Mouse (Mus musculus) lung, postnatal 0 days (tissue): ENCODE measurements at regions not wholly inside any gene's neighbourhood (a gene's known extent, or its start where the extent isn't known, plus 50 kb on each side); places are given as distances from the start of the nearest gene placed in this dataset.

Experiments
- ATAC-seq: fragments of 200-750 bp; cut with Nextera tagmentation; 2 replicates; pipeline ENCODE4 v1.8.0; 2017; ENCODE audit warnings: moderate library complexity
- DNase-seq: peaks from one replicate; pipeline ENCODE4 v3.0.0-alpha.2; 2016; ENCODE audit warnings: low spot score
- H3K27ac ChIP-seq: fragments of 300-500 bp; sonication (generic); 2 replicates; pipeline ENCODE4 v1.5.1; 2014; ENCODE audit warnings: antibody characterized with exemption, mild to moderate bottlenecking, low read length, mixed read lengths
- H3K27me3 ChIP-seq: fragments of 300-500 bp; sonication (generic); replicated peaks from 2 replicates; pipeline ENCODE4 v1.6.1; 2014; ENCODE audit warnings: low read length, mixed read lengths; ENCODE audit not compliant: insufficient read depth
- H3K36me3 ChIP-seq: fragments of 300-500 bp; sonication (generic); 2 replicates; pipeline ENCODE4 v1.6.1; 2014; ENCODE audit warnings: low read length, mixed read lengths; ENCODE audit not compliant: insufficient read depth
- H3K4me1 ChIP-seq: fragments of 300-500 bp; sonication (generic); 2 replicates; pipeline ENCODE4 v1.6.1; 2014; ENCODE audit warnings: antibody characterized with exemption, low read depth, low read length, mixed read lengths; ENCODE audit not compliant: insufficient read depth
- H3K4me2 ChIP-seq: fragments of 300-500 bp; sonication (generic); replicated peaks from 2 replicates; pipeline ENCODE4 v1.6.1; 2014; ENCODE audit warnings: low read depth, mild to moderate bottlenecking, low read length, moderate library complexity, mixed read lengths
- H3K4me3 ChIP-seq: fragments of 300-500 bp; sonication (generic); 2 replicates; pipeline ENCODE4 v1.5.1; 2014; ENCODE audit warnings: low read depth, low read length
- H3K9ac ChIP-seq: fragments of 300-500 bp; sonication (generic); replicated peaks from 2 replicates; pipeline ENCODE4 v1.6.1; 2014; ENCODE audit warnings: low read depth, mild to moderate bottlenecking
- H3K9me3 ChIP-seq: fragments of 300-500 bp; sonication (generic); 2 replicates; pipeline ENCODE4 v1.6.1; 2016; ENCODE audit warnings: low read length, mixed read lengths
- CTCF ChIP-seq: IDR thresholded peaks from 2 replicates; pipeline ENCODE4 v1.5.1; 2016; ENCODE audit warnings: antibody characterized with exemption, mild to moderate bottlenecking
- EP300 ChIP-seq: IDR thresholded peaks from 2 replicates; pipeline ENCODE4 v1.6.1; 2016; ENCODE audit warnings: antibody characterized with exemption, mild to moderate bottlenecking, control low read depth
- WGBS: fragments of 180-500 bp; shearing (Covaris S2); extraction: QIAGEN DNeasy Blood & Tissue Kit; methylation state at CpG from one replicate; pipeline ENCODE4 v1.1.7; 2014; 5-methylcytosine and 5-hydroxymethylcytosine counted together

DNA sequence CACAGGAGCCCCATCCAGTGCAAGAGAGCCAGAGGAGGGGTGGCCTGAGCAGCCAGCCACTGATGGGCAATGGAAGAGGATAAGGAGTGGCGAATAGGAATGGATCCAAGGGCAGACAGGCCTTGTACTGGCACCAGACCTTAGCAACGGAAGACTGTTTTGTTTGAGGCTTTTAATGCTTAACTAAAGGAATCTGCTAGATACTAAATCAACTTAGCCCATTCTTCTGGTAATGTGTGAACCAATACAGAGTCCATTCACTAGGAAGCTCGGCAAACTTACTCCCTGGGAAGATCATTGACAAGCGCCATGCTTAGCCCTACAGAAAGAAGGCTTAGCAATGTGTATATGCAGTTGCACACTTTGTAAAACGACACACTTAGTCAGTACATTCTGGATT lies 243.8 kb downstream of the Map2k4 start:
- no peak for TF ChIP-seq CTCF
- no peak for TF ChIP-seq EP300
- WGBS = 77% methylated on average over 5 of the region's 5 CpGs
- DNase-seq (no peak), ATAC-seq (no peak)
- no peaks in the 10 kb centered on the region for H3K36me3 ChIP-seq
- H3K4me1 ChIP-seq = no peaks in the 10 kb centered on the region
- H3K4me3 ChIP-seq = no peak overlapping the region
- H3K4me2 ChIP-seq = no peak overlapping the region
- no peak overlapping the region for H3K27ac ChIP-seq
- no peaks in the 10 kb centered on the region for H3K9me3 ChIP-seq
- H3K27me3 ChIP-seq = no peaks in the 10 kb centered on the region
- H3K9ac ChIP-seq = no peak overlapping the region

DNA sequence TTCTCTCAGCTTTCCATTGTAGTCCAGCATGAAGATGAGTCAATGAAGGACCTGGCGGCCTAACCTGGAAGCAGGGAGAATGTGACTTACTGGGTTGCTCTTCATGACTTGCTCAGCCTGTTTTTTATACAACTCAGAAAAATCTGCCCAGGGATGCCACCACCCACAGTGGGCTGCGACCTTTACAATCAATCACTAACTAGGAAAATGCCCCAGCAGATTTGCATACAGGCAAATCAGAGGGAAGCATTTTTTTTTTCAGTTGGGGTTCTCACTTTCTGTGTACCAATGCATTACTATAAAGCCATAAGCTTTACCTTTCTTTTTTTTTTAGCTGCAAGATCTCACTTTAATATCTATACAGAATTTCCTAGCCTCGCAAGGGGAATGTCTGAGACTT lies 244.5 kb downstream of the Map2k4 start:
- Histone ChIP-seq H3K36me3 (no peaks in the 10 kb centered on the region), H3K27ac (no peak overlapping the region), H3K9ac (no peak overlapping the region), H3K4me2 (no peak overlapping the region), H3K9me3 (no peaks in the 10 kb centered on the region), H3K4me1 (no peaks in the 10 kb centered on the region), H3K4me3 (no peak overlapping the region), H3K27me3 (no peaks in the 10 kb centered on the region)
- TF ChIP-seq EP300 (no peak), CTCF (no peak)
- ATAC-seq (no peak), DNase-seq (no peak)
- 84% methylated on average over 3 of the region's 3 CpGs for WGBS

DNA sequence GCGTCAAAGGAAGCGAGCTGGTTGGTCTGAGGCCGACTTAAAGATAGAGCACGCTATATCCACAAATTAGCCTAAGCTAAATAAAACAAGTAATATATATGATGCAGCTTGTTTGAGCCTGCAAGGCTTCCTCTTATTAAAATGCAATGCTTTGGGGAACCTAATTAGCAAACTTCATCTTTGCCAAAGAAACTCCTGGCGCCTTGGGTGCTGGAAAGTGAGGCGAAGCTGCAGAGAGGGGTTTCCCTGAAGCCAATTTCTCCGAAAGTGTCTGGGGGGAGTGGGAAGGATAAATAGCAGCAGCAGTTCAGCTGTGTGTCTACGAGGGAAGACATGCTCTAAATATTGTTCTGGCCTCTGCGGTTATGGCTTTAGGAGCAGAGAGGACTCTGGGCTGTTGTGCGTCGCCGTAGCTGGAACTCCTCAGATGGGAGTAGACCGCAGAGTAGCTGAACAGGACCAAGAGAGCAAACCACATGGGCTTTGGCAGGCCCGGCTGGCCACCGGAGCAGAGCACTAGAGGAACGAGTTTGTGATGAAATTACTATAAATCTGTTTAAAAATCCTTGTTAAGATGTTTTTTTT lies 251.0 kb downstream of the Map2k4 start:
- H3K4me1 ChIP-seq = no peaks in the 10 kb centered on the region
- H3K9ac ChIP-seq = no peak overlapping the region
- no peak overlapping the region for H3K27ac ChIP-seq
- no peak overlapping the region for H3K4me2 ChIP-seq
- H3K36me3 ChIP-seq = no peaks in the 10 kb centered on the region
- WGBS = 70% methylated on average over 16 of the region's 16 CpGs
- DNase-seq (no peak), ATAC-seq (no peak)
- no peaks in the 10 kb centered on the region for H3K9me3 ChIP-seq
- H3K27me3 ChIP-seq = no peaks in the 10 kb centered on the region
- TF ChIP-seq CTCF (no peak), EP300 (no peak)
- H3K4me3 ChIP-seq = no peak overlapping the region

DNA sequence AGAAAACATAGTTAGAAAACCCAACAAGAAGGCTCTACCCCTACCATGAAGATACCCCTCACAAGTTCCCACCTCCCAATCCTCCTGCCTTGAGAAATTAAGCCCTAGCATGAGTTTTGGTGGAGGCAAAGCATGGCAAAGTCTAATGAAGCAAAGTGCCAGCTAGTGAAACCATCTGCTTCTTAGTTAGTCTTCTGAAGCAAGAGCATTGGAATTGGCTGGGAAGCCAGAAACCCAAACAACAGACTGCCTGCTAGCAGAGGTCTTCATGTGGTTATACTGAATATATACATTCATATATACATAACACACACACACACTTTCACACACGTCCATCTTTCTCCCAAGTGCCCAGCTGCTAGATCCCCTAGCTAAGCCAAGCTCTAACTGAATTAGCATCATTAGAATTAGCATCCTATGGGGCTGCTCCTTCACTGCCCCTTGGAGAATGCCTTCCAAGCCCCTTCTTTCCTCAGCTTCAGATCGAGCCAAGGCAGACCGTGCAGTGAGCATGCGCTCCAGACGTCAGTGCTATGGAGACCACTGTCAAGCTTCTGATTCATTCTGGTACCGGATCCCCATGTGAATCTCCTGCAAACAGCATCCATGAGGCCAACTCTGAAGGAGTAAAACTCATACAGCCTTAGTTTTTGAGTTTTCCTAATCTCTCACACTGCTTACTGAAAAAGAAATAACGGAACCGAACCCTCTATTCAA lies 252.2 kb downstream of the Map2k4 start:
- WGBS = 82% methylated on average over 8 of the region's 8 CpGs
- Histone ChIP-seq H3K27ac (no peak overlapping the region), H3K4me2 (no peak overlapping the region), H3K36me3 (no peaks in the 10 kb centered on the region), H3K4me3 (no peak overlapping the region), H3K4me1 (no peaks in the 10 kb centered on the region), H3K9me3 (no peaks in the 10 kb centered on the region), H3K9ac (no peak overlapping the region), H3K27me3 (no peaks in the 10 kb centered on the region)
- ATAC-seq = no peak
- DNase-seq = no peak
- TF ChIP-seq EP300 = no peak
- no peak for TF ChIP-seq CTCF

DNA sequence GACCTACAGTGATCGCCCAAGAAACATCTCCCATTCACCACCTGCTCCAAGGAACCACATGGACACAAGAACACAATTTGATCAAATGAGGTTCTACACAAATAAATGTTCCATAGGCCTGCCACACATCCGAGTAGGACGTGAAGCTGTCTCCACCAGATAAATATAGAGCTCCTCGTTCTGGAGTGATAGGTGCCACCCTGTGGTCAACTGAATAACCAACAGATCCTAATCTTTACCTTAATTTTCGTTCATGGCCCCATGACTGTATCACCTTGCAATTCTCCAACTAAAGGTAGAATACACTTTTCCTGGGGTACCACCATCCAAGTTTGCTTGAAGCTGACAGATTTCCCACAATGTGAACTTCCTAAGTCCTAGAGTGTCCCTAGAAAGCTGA lies 257.4 kb downstream of the Map2k4 start:
- TF ChIP-seq CTCF (peak; percentile 41; the same call in 1 of the 2 replicates), EP300 (no peak)
- Histone ChIP-seq H3K4me2 (no peak overlapping the region), H3K4me1 (no peaks in the 10 kb centered on the region), H3K9ac (no peak overlapping the region), H3K36me3 (no peaks in the 10 kb centered on the region), H3K4me3 (no peak overlapping the region), H3K27ac (no peak overlapping the region), H3K9me3 (no peaks in the 10 kb centered on the region), H3K27me3 (no peaks in the 10 kb centered on the region)
- ATAC-seq (no peak), DNase-seq (no peak)
- WGBS = 59% methylated on average over 5 of the region's 5 CpGs

DNA sequence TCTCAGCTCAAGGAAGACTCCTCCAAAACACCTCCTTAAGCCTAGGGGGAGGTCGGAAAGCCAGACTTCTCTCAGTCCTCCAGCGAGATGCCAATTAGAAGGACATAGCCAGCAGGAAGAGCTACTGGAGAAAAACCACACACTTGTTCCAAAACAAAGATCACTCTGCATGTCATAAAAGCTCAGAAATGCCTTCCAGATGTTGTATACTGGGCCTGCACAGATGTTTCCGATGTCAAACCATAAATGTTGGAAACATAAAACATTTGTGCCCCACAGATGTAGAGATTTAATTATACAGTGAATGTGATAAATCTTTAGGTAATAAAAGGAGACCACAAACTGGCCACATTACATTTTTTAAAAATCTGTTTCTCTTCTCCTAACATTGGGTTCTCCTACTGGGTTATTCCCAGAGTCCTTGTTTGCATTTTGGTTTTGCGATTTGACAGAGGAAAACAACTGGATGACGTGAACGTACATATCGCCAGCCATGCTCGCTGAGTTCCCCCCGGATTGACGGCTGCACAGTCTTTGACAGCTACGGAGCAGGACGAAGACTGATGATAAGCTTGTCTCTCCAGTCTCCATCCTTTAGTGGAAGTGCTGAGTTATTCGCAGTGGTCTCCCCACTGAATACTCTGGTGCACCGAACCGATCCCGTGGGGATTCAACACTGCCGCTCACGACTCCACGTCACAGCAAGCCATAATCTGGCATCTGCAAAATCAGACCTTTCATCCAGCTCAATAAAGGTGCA lies 235.5 kb upstream of the Myocd start:
- Histone ChIP-seq H3K36me3 (no peaks in the 10 kb centered on the region), H3K9ac (no peak overlapping the region), H3K27ac (no peak overlapping the region), H3K4me3 (no peak overlapping the region), H3K9me3 (no peaks in the 10 kb centered on the region), H3K4me2 (no peak overlapping the region), H3K4me1 (no peaks in the 10 kb centered on the region), H3K27me3 (no peaks in the 10 kb centered on the region)
- ATAC-seq = no peak
- TF ChIP-seq EP300 (no peak), CTCF (no peak)
- no peak for DNase-seq
- 83% methylated on average over 19 of the region's 19 CpGs for WGBS
